Mouse (Mus musculus): ENCODE results near the gene Hydin. TPM values are rescaled to one million over a fixed set of nuclear protein-coding genes. Genes with fewer than 3 reads are reported as not detected.

Hydin gene
- polyA plus RNA-seq, 1 experiment, result not detected

GRCm38 (mm10) chr8:110650838-110651237, 384.1 kb downstream of the Hydin start:
- H3K4me1 ChIP-seq, result peaks cover 80% of the 10 kb centered on the region
- H3K27me3 ChIP-seq (replicated peaks), result no peaks in the 10 kb centered on the region
- TF ChIP-seq GATA1 (IDR thresholded peaks at IDR 0.05; ENCODE audit: borderline replicate concordance, low read length), result no peak
- TF ChIP-seq FLI1 (IDR thresholded peaks at IDR 0.05; ENCODE audit: low read length), result no peak
- H3K36me3 ChIP-seq (replicated peaks; ENCODE audit: low read length), result peaks cover 80% of the 10 kb centered on the region
- no peak overlapping the region for H3K4me3 ChIP-seq (replicated peaks)
- no peaks in the 10 kb centered on the region for H3K9me3 ChIP-seq

- no peak overlapping the region for H3K4me3 ChIP-seq (replicated peaks)
- no peaks in the 10 kb centered on the region for H3K9me3 ChIP-seq
- peaks cover 83% of the 10 kb centered on the region for H3K36me3 ChIP-seq (replicated peaks; ENCODE audit: low read length)
- H3K4me1 ChIP-seq, result peaks cover 80% of the 10 kb centered on the region
- H3K27me3 ChIP-seq (replicated peaks), result no peaks in the 10 kb centered on the region
- TF ChIP-seq GATA1 (IDR thresholded peaks at IDR 0.05; ENCODE audit: borderline replicate concordance, low read length), result no peak
- no peak for TF ChIP-seq FLI1 (IDR thresholded peaks at IDR 0.05; ENCODE audit: low read length)
Measured at GRCm38 (mm10) chr8:110651847-110652246, 385.1 kb downstream of the Hydin start.

GRCm38 (mm10) chr8:110654075-110655060, 387.6 kb downstream of the Hydin start:
- peaks cover 97% of the 10 kb centered on the region for H3K36me3 ChIP-seq (replicated peaks; ENCODE audit: low read length)

DNA sequence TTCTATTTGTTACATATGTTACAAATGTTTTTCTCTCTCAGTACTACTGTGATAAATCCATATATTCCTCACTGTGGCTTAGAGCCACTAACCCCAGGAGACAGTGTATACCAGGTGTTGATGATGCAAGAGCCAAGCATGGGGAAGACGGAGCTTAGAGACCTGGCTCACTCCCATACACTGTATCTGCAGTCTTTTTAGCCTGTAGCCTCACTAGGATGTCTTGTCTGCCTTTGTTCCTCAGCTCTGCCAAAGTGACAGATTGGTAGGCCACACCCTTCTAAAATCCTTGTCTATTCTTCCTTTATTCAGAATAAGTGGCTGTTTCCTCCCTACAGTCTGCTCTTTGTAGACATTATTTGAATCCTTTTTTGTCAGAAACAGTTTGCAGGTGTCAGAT, 389.1 kb downstream of the Hydin start:
- H3K36me3 ChIP-seq (replicated peaks; ENCODE audit: low read length), result peaks cover 97% of the 10 kb centered on the region
- H3K9me3 ChIP-seq, result no peaks in the 10 kb centered on the region
- H3K27me3 ChIP-seq (replicated peaks), result no peaks in the 10 kb centered on the region
- peaks cover 75% of the 10 kb centered on the region for H3K4me1 ChIP-seq
- no peak overlapping the region for H3K4me3 ChIP-seq (replicated peaks)
- TF ChIP-seq FLI1 (IDR thresholded peaks at IDR 0.05; ENCODE audit: low read length) (no peak), GATA1 (IDR thresholded peaks at IDR 0.05; ENCODE audit: borderline replicate concordance, low read length) (no peak)

More at GRCm38 (mm10) chr8:110654075-110655060, 387.6 kb downstream of the Hydin start:
- H3K4me3 ChIP-seq (replicated peaks), result no peak overlapping the region
- no peak for TF ChIP-seq GATA1 (IDR thresholded peaks at IDR 0.05; ENCODE audit: borderline replicate concordance, low read length)
- TF ChIP-seq FLI1 (IDR thresholded peaks at IDR 0.05; ENCODE audit: low read length), result no peak
- peaks cover 85% of the 10 kb centered on the region for H3K4me1 ChIP-seq
- H3K27me3 ChIP-seq (replicated peaks), result no peaks in the 10 kb centered on the region
- no peaks in the 10 kb centered on the region for H3K9me3 ChIP-seq

GRCm38 (mm10) chr8:110657661-110658060, 390.9 kb downstream of the Hydin start:
- TF ChIP-seq GATA1 (IDR thresholded peaks at IDR 0.05; ENCODE audit: borderline replicate concordance, low read length) (no peak), FLI1 (IDR thresholded peaks at IDR 0.05; ENCODE audit: low read length) (no peak)
- Histone ChIP-seq H3K4me3 (replicated peaks) (no peak overlapping the region), H3K9me3 (no peaks in the 10 kb centered on the region), H3K36me3 (replicated peaks; ENCODE audit: low read length) (peaks cover 97% of the 10 kb centered on the region), H3K4me1 (peaks cover 71% of the 10 kb centered on the region), H3K27me3 (replicated peaks) (no peaks in the 10 kb centered on the region)

Other genes with a start within 250 kb of the Hydin start
- not detected in 2 replicates for gene Chst4, start 227.2 kb upstream of the Hydin start, polyA plus RNA-seq (2012; ENCODE audit: insufficient read depth, low replicate concordance)
- gene Zfp612, start 187.2 kb upstream of the Hydin start, polyA plus RNA-seq (2012; ENCODE audit: insufficient read depth, low replicate concordance), result not detected in 2 replicates
- not detected in 2 replicates for gene Gm21964, start 165.8 kb upstream of the Hydin start, polyA plus RNA-seq (2012; ENCODE audit: insufficient read depth, low replicate concordance)
- gene Gm17720, start 164.2 kb upstream of the Hydin start, polyA plus RNA-seq (2012; ENCODE audit: insufficient read depth, low replicate concordance), result not detected in 2 replicates
- gene Calb2, start 98.8 kb upstream of the Hydin start, polyA plus RNA-seq (2012; ENCODE audit: insufficient read depth, low replicate concordance), result not detected in 2 replicates
- 0.47 TPM in 1 of 2 replicates, not detected in the other for gene Cmtr2, start 51.3 kb upstream of the Hydin start, polyA plus RNA-seq (2012; ENCODE audit: insufficient read depth, low replicate concordance)